Mouse (Mus musculus): ENCODE results near the gene Chrnb1.

Chrnb1 gene

GRCm38 (mm10) chr11:69804652-69804940 is 8.9 kb upstream of the Chrnb1 start:
- DNase-seq (ENCODE audit: low read depth), result no peak

GRCm38 (mm10) chr11:69803786-69804651 is 8.3 kb upstream of the Chrnb1 start:
- peak; percentile 56 for DNase-seq (ENCODE audit: low read depth)

GRCm38 (mm10) chr11:69803328-69803727 is 7.6 kb upstream of the Chrnb1 start:
- DNase-seq (ENCODE audit: low read depth), result no peak

- DNase-seq (ENCODE audit: low read depth), result no peak
Measured at GRCm38 (mm10) chr11:69802648-69803105, 6.9 kb upstream of the Chrnb1 start.

GRCm38 (mm10) chr11:69801379-69801977 is 5.7 kb upstream of the Chrnb1 start, which contains the start of gene Fgf11:
TSS of gene Fgf11 (minus strand) at chr11:69801857.
- no peak for DNase-seq (ENCODE audit: low read depth)

- DNase-seq (ENCODE audit: low read depth), result no peak
Measured at GRCm38 (mm10) chr11:69800392-69801197, 4.9 kb upstream of the Chrnb1 start.

GRCm38 (mm10) chr11:69800138-69800391 is 4.3 kb upstream of the Chrnb1 start:
- DNase-seq (ENCODE audit: low read depth), result no peak

GRCm38 (mm10) chr11:69799394-69800137 is 3.8 kb upstream of the Chrnb1 start:
- DNase-seq (ENCODE audit: low read depth), result no peak

- DNase-seq (ENCODE audit: low read depth), result no peak
Measured at GRCm38 (mm10) chr11:69797924-69798323, 2.2 kb upstream of the Chrnb1 start.

GRCm38 (mm10) chr11:69795983-69796435 is 266 bp upstream of the Chrnb1 start:
- no peak for DNase-seq (ENCODE audit: low read depth)

- no peak for DNase-seq (ENCODE audit: low read depth)
Measured at GRCm38 (mm10) chr11:69793429-69793828, 2.3 kb downstream of the Chrnb1 start.

- DNase-seq (ENCODE audit: low read depth), result no peak
Measured at GRCm38 (mm10) chr11:69791420-69791819, 4.3 kb downstream of the Chrnb1 start.

- no peak for DNase-seq (ENCODE audit: low read depth)
Measured at GRCm38 (mm10) chr11:69789431-69789830, 6.3 kb downstream of the Chrnb1 start.

GRCm38 (mm10) chr11:69787306-69787705 is 8.4 kb downstream of the Chrnb1 start:
- no peak for DNase-seq (ENCODE audit: low read depth)

GRCm38 (mm10) chr11:69784793-69785272 is 10.9 kb downstream of the Chrnb1 start:
- no peak for DNase-seq (ENCODE audit: low read depth)

GRCm38 (mm10) chr11:69781828-69782227 is 13.9 kb downstream of the Chrnb1 start:
- no peak for DNase-seq (ENCODE audit: low read depth)

GRCm38 (mm10) chr11:69778985-69779384 is 16.8 kb downstream of the Chrnb1 start:
- DNase-seq (ENCODE audit: low read depth), result no peak

- DNase-seq (ENCODE audit: low read depth), result no peak
Measured at GRCm38 (mm10) chr11:69778258-69778982, 17.3 kb downstream of the Chrnb1 start.

- no peak for DNase-seq (ENCODE audit: low read depth)
Measured at GRCm38 (mm10) chr11:69777504-69778257, 18.1 kb downstream of the Chrnb1 start.

- no peak for DNase-seq (ENCODE audit: low read depth)
Measured at GRCm38 (mm10) chr11:69776488-69776887, 19.3 kb downstream of the Chrnb1 start.

GRCm38 (mm10) chr11:69775716-69776115 is 20.0 kb downstream of the Chrnb1 start:
- DNase-seq (ENCODE audit: low read depth), result no peak
